Mouse (Mus musculus) lung, adult 18-20 months (tissue): ENCODE measurements around the gene Cpne7.
A peak's percentile ranks its signal among the peaks of the same experiment; 100 is the strongest.
"Not testable (repeated sequence)": the region's sequence is repeated elsewhere in the genome, so short reads cannot be mapped to it uniquely, and the experiment has no call there.

Experiments used
- DNase-seq, 2 experiments: peaks; one replicate each; pipeline ENCODE4 v3.0.0; 2022; ENCODE audit warnings: mixed read lengths in 2 of 2

The Cpne7 gene

GRCm38 (mm10) chr8:123117127-123117731 lies at the start of gene Cpne7:
TSS of gene Cpne7 (plus strand) at chr8:123117374.
- no peak for DNase-seq

- peak in 1 of 2 experiments; percentile 7 for DNase-seq
These were observed 46.0 kb upstream of the Cpne7 start for GRCm38 (mm10) chr8:123071176-123071575.

GRCm38 (mm10) chr8:123077213-123077612 lies 40.0 kb upstream of the Cpne7 start:
- no peak for DNase-seq

GRCm38 (mm10) chr8:123082993-123083392 lies 34.2 kb upstream of the Cpne7 start:
- DNase-seq = no peak

- DNase-seq = no peak
These were observed 33.6 kb upstream of the Cpne7 start for GRCm38 (mm10) chr8:123083610-123084009.

- DNase-seq = no peak
These were observed 29.9 kb upstream of the Cpne7 start for GRCm38 (mm10) chr8:123087289-123087688.

- no peak for DNase-seq
These were observed 20.0 kb upstream of the Cpne7 start for GRCm38 (mm10) chr8:123097216-123097615.

- DNase-seq = peak in 1 of 2 experiments; percentile 42
These were observed 19.2 kb upstream of the Cpne7 start for GRCm38 (mm10) chr8:123097786-123098584.

GRCm38 (mm10) chr8:123100288-123100687 lies 16.9 kb upstream of the Cpne7 start:
- peak; percentile 15 to 32 for DNase-seq

- no peak for DNase-seq
These were observed 15.9 kb upstream of the Cpne7 start for GRCm38 (mm10) chr8:123101244-123101643.

- peak; percentile 97 to 98 for DNase-seq
These were observed 15.2 kb upstream of the Cpne7 start, which contains the start of gene Rpl13 for GRCm38 (mm10) chr8:123101735-123102685. TSS of gene Rpl13 (plus strand) at chr8:123102350.

GRCm38 (mm10) chr8:123102855-123103254 lies 14.3 kb upstream of the Cpne7 start:
- not testable (repeated sequence) for DNase-seq

GRCm38 (mm10) chr8:123103285-123103684 lies 13.9 kb upstream of the Cpne7 start:
- no peak for DNase-seq

GRCm38 (mm10) chr8:123104046-123104767 lies 13.0 kb upstream of the Cpne7 start:
- DNase-seq = no peak

GRCm38 (mm10) chr8:123105553-123106326 lies 11.4 kb upstream of the Cpne7 start:
- DNase-seq = no peak

- DNase-seq = no peak
These were observed 10.6 kb upstream of the Cpne7 start for GRCm38 (mm10) chr8:123106531-123106930.

- no peak for DNase-seq
These were observed 9.2 kb upstream of the Cpne7 start for GRCm38 (mm10) chr8:123108010-123108409.

GRCm38 (mm10) chr8:123108953-123109352 lies 8.2 kb upstream of the Cpne7 start:
- no peak for DNase-seq

GRCm38 (mm10) chr8:123110649-123111048 lies 6.5 kb upstream of the Cpne7 start:
- DNase-seq = peak; percentile 37 to 58

GRCm38 (mm10) chr8:123112892-123113291 lies 4.3 kb upstream of the Cpne7 start:
- DNase-seq = no peak

- DNase-seq = no peak
These were observed 3.2 kb upstream of the Cpne7 start for GRCm38 (mm10) chr8:123113908-123114469.
